Comparison of ENCODE assay signal across 18 mouse cellular contexts in the genomic region with DNA sequence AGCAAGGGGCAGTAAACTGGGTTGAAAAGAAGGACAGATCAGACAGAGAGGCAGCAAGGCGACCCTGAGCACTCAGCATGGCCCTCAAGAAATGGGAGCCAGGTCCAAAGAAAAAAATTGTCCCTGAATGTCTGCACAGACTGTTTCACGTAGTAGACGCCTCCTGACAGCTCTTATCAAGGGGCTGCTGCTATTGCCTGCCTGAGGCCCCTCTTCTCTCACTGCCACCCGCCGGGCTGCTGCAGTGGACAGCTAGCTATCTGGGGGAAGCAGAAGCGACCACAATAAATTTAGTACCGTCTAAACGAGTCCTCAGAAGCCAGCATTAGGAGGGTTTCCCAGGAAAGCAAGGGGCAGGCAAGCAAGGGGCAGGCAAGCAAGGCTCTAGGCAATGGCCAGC. TPM values are rescaled to one million over a fixed set of nuclear protein-coding genes. Genes with fewer than 3 reads are reported as not detected.
DNase-seq lines count a peak whose midpoint lies in the region; ATAC-seq lines count a peak whose summit lies in the region.
"Had no signal": no experiment of that assay in that cellular context is flagged by ENCODE, and none has a peak within 500 bp of the region (broad histone marks: within the 10 kb centered on the region; RNA-seq: fewer than 3 reads in every experiment).

No protein-coding gene starts in this region.

- 4% methylated on average over 8 of the region's 8 CpGs for WGBS in heart, embryonic 12.5 days
- WGBS in lung, embryonic 15.5 days = 20% methylated on average over 8 of the region's 8 CpGs
- 8% methylated on average over 8 of the region's 8 CpGs for WGBS in liver, embryonic 16.5 days (ENCODE audit: insufficient replicate concordance)
- 45% methylated on average over 8 of the region's 8 CpGs for WGBS in kidney, embryonic 16.5 days

- ATAC-seq in heart, embryonic 12.5 days (ENCODE audit: insufficient number of reproducible peaks, low FRiP score) = peak; percentile 40; the same call in 1 of the 2 replicates
- peak; percentile 46; the same call in 1 of the 2 replicates for ATAC-seq in lung, embryonic 15.5 days (ENCODE audit: borderline replicate concordance, extremely low read depth, low FRiP score, low TSS enrichment)
- ATAC-seq in liver, embryonic 16.5 days (ENCODE audit: low read depth) = peak; percentile 73
- no peak for ATAC-seq in kidney, embryonic 16.5 days (ENCODE audit: low FRiP score, low TSS enrichment)
- ATAC-seq: forebrain, embryonic 13.5 days; intestine, embryonic 16.5 days had no signal

- H3K27me3 ChIP-seq in heart, embryonic 12.5 days (replicated peaks) = peaks cover 31% of the 10 kb centered on the region
- H3K27me3 ChIP-seq in lung, embryonic 15.5 days = peaks cover 46% of the 10 kb centered on the region
- H3K27me3 ChIP-seq in liver, embryonic 16.5 days (ENCODE audit: control insufficient read depth, insufficient read depth, low read depth, low read length) = peaks cover 28% of the 10 kb centered on the region
- peaks cover 48% of the 10 kb centered on the region for H3K27me3 ChIP-seq in kidney, embryonic 16.5 days (ENCODE audit: insufficient read depth, low read length)

- H3K9ac ChIP-seq in heart, embryonic 12.5 days = peak overlapping the region; percentile 9; the same call in 1 of the 2 replicates
- H3K9ac ChIP-seq in lung, embryonic 15.5 days = no peak overlapping the region
- H3K9ac ChIP-seq in liver, embryonic 16.5 days (ENCODE audit: low read depth, low read length) = peak overlapping the region; percentile 44
- H3K9ac ChIP-seq in kidney, embryonic 16.5 days (replicated peaks; ENCODE audit: low read length) = no peak overlapping the region
- H3K9ac ChIP-seq: embryonic facial prominence, embryonic 15.5 days; forebrain, embryonic 13.5 days; hindbrain, embryonic 12.5 days had no signal

- H3K4me3 ChIP-seq in heart, embryonic 12.5 days = no peak overlapping the region
- no peak overlapping the region for H3K4me3 ChIP-seq in lung, embryonic 15.5 days
- peak overlapping the region; percentile 23; the same call in 1 of the 2 replicates for H3K4me3 ChIP-seq in liver, embryonic 16.5 days (ENCODE audit: low read depth, low read length)
- no peak overlapping the region for H3K4me3 ChIP-seq in kidney, embryonic 16.5 days (ENCODE audit: low read length)
- H3K4me3 ChIP-seq: embryonic facial prominence, embryonic 15.5 days; forebrain, embryonic 13.5 days; hindbrain, embryonic 12.5 days had no signal

- no peaks in the 10 kb centered on the region for H3K9me3 ChIP-seq in heart, embryonic 12.5 days (replicated peaks)
- H3K9me3 ChIP-seq in lung, embryonic 15.5 days = no peaks in the 10 kb centered on the region
- H3K9me3 ChIP-seq in liver, embryonic 16.5 days (replicated peaks; ENCODE audit: control insufficient read depth, low read length) = no peaks in the 10 kb centered on the region
- H3K9me3 ChIP-seq in kidney, embryonic 16.5 days (ENCODE audit: low read length) = no peaks in the 10 kb centered on the region
- H3K9me3 ChIP-seq: embryonic facial prominence, embryonic 15.5 days; forebrain, embryonic 13.5 days; hindbrain, embryonic 12.5 days had no signal

- peaks cover 32% of the 10 kb centered on the region for H3K4me1 ChIP-seq in heart, embryonic 12.5 days (replicated peaks)
- peaks cover 46% of the 10 kb centered on the region for H3K4me1 ChIP-seq in lung, embryonic 15.5 days
- H3K4me1 ChIP-seq in liver, embryonic 16.5 days (ENCODE audit: control insufficient read depth, low read depth, low read length) = peaks cover 62% of the 10 kb centered on the region
- peaks cover 14% of the 10 kb centered on the region; the same call in 1 of the 2 replicates for H3K4me1 ChIP-seq in kidney, embryonic 16.5 days (ENCODE audit: insufficient read depth, low read length)

- H3K27ac ChIP-seq in heart, embryonic 12.5 days (ENCODE audit: poor library complexity, severe bottlenecking) = 0 out of 2 replicates have a peak overlapping the region, but pooled peaks have one; percentile 24
- 0 out of 2 replicates have a peak overlapping the region, but pooled peaks have one; percentile 18 for H3K27ac ChIP-seq in lung, embryonic 15.5 days
- H3K27ac ChIP-seq in liver, embryonic 16.5 days (ENCODE audit: low read length) = peak overlapping the region; percentile 76
- no peak overlapping the region for H3K27ac ChIP-seq in kidney, embryonic 16.5 days (ENCODE audit: low read length)
- H3K27ac ChIP-seq: embryonic facial prominence, embryonic 15.5 days; forebrain, embryonic 13.5 days; hindbrain, embryonic 12.5 days had no signal

- no peaks in the 10 kb centered on the region for H3K36me3 ChIP-seq in heart, embryonic 12.5 days
- no peaks in the 10 kb centered on the region for H3K36me3 ChIP-seq in lung, embryonic 15.5 days
- H3K36me3 ChIP-seq in liver, embryonic 16.5 days (ENCODE audit: control insufficient read depth, insufficient read depth) = no peaks in the 10 kb centered on the region
- no peaks in the 10 kb centered on the region for H3K36me3 ChIP-seq in kidney, embryonic 16.5 days (ENCODE audit: insufficient read depth, low read length)
- H3K36me3 ChIP-seq: embryonic facial prominence, embryonic 15.5 days; hindbrain, embryonic 12.5 days had no signal

- peak overlapping the region; percentile 52 for H3K4me2 ChIP-seq in heart, embryonic 12.5 days
- H3K4me2 ChIP-seq in lung, embryonic 15.5 days = no peak overlapping the region; the same call in 1 of the 2 replicates
- H3K4me2 ChIP-seq in liver, embryonic 16.5 days (ENCODE audit: low read depth, low read length) = peak overlapping the region; percentile 48
- no peak overlapping the region for H3K4me2 ChIP-seq in kidney, embryonic 16.5 days (replicated peaks; ENCODE audit: low read depth, low read length)
- H3K4me2 ChIP-seq: embryonic facial prominence, embryonic 15.5 days; forebrain, embryonic 13.5 days; hindbrain, embryonic 12.5 days had no signal

- no peak for DNase-seq in heart, postnatal 4 days
- no peak for DNase-seq in lung, postnatal 14 days
- DNase-seq in MEL-GATA-1-ER (ENCODE audit: extremely low read depth, low read depth) = peak; percentile 67
- DNase-seq in cerebellum, adult 11-12 months = no peak
- DNase-seq: adrenal gland, postnatal 10 days; B cell, adult 2 months; cerebellum, adult 8-10 months; kidney, postnatal 14 days; midbrain, embryonic 14.5 days; thymus, postnatal 4 days had no signal

RNA-seq across cellular contexts. Expression of a gene that starts 4.1 kb away (rescaled TPM):
- polyA plus RNA-seq in heart, embryonic 12.5 days (2016; fragmentation: Nextera tagmentation; extraction: Ambion mirVana) = 13.3 and 14.0 TPM in 2 replicates
- 1 to 10 TPM; 8.4 to 9.5 TPM for total RNA-seq in heart, postnatal 4 days (2021)
- 35.1 and 36.6 TPM in 2 replicates for polyA plus RNA-seq in lung, embryonic 15.5 days (2015; fragmentation: Nextera tagmentation; extraction: Ambion mirVana)
- polyA plus RNA-seq in liver, embryonic 16.5 days (2015; fragmentation: Nextera tagmentation; extraction: Ambion mirVana) = 27.6 and 29.6 TPM in 2 replicates
- polyA plus RNA-seq in kidney, embryonic 16.5 days (2015; fragmentation: Nextera tagmentation; extraction: Ambion mirVana) = 7.7 and 7.8 TPM in 2 replicates

RNA-seq across cellular contexts. Expression of a gene that starts 47.1 kb away (rescaled TPM):
- polyA plus RNA-seq in heart, embryonic 12.5 days (2016; fragmentation: Nextera tagmentation; extraction: Ambion mirVana) = 20.6 and 21.9 TPM in 2 replicates
- 10 to 100 TPM; 57.6 to 66.6 TPM for total RNA-seq in heart, postnatal 4 days (2021)
- polyA plus RNA-seq in lung, embryonic 15.5 days (2015; fragmentation: Nextera tagmentation; extraction: Ambion mirVana) = 24.9 and 26.2 TPM in 2 replicates
- 8.5 and 9.9 TPM in 2 replicates for polyA plus RNA-seq in liver, embryonic 16.5 days (2015; fragmentation: Nextera tagmentation; extraction: Ambion mirVana)
- 22.2 and 25.6 TPM in 2 replicates for polyA plus RNA-seq in kidney, embryonic 16.5 days (2015; fragmentation: Nextera tagmentation; extraction: Ambion mirVana)

Comparison
In these comparisons a context has a peak if more than half of its experiments do, and no peak if none do; other contexts are left out.
1. H3K4me2 ChIP-seq: peak in heart, embryonic 12.5 days (single experiment) and liver, embryonic 16.5 days (single experiment); none in lung, embryonic 15.5 days (single experiment) and kidney, embryonic 16.5 days (single experiment).
2. H3K9ac ChIP-seq: peak in heart, embryonic 12.5 days (single experiment) and liver, embryonic 16.5 days (single experiment); none in lung, embryonic 15.5 days (single experiment) and kidney, embryonic 16.5 days (single experiment).